ENCODE assay signal across 14 mouse cellular contexts in genomic region chr11:90256833-90257525, GRCm38 (mm10). TPM values are rescaled to one million over a fixed set of nuclear protein-coding genes. Genes with fewer than 3 reads are reported as not detected.
A peak's percentile ranks its signal among the peaks of the same experiment; 100 is the strongest.
DNase-seq lines count a peak whose midpoint lies in the region; ATAC-seq and TF ChIP-seq lines count a peak whose summit lies in the region.
"Had no signal": no experiment of that assay in that cellular context is flagged by ENCODE, and none has a peak within 500 bp of the region (broad histone marks: within the 10 kb centered on the region; RNA-seq: fewer than 3 reads in every experiment).

No protein-coding gene starts in this region.

- WGBS in heart, embryonic 15.5 days, result 64% methylated on average over 16 of the region's 16 CpGs
- 89% methylated on average over 16 of the region's 16 CpGs for WGBS in hindbrain, embryonic 11.5 days
- 90% methylated on average over 16 of the region's 16 CpGs for WGBS in midbrain, postnatal 0 days

- no peak overlapping the region for H3K4me2 ChIP-seq in heart, embryonic 15.5 days
- no peak overlapping the region for H3K4me2 ChIP-seq in hindbrain, embryonic 11.5 days (replicated peaks; ENCODE audit: low read depth, low read length)
- no peak overlapping the region for H3K4me2 ChIP-seq in midbrain, postnatal 0 days (ENCODE audit: low read depth, low read length, poor library complexity, severe bottlenecking)
- H3K4me2 ChIP-seq: hindbrain, embryonic 15.5 days; midbrain, embryonic 15.5 days had no signal

- H3K36me3 ChIP-seq in heart, embryonic 15.5 days, result peaks cover 27% of the 10 kb centered on the region
- peaks cover 93% of the 10 kb centered on the region for H3K36me3 ChIP-seq in megakaryocyte, embryonic 14.5 days (replicated peaks; ENCODE audit: low read length)
- 0 out of 2 replicates have a peak, but pooled peaks cover 2% of the 10 kb centered on the region for H3K36me3 ChIP-seq in hindbrain, embryonic 11.5 days (ENCODE audit: control insufficient read depth, insufficient read depth, low read length)
- H3K36me3 ChIP-seq in midbrain, postnatal 0 days (ENCODE audit: insufficient read depth, low read length), result peaks cover 25% of the 10 kb centered on the region

- peak overlapping the region; percentile 94 for H3K27ac ChIP-seq in heart, embryonic 15.5 days
- no peak overlapping the region for H3K27ac ChIP-seq in hindbrain, embryonic 11.5 days (ENCODE audit: low read depth, low read length)
- H3K27ac ChIP-seq in midbrain, postnatal 0 days (ENCODE audit: low read depth, low read length), result no peak overlapping the region
- H3K27ac ChIP-seq: hindbrain, embryonic 15.5 days; liver, embryonic 14.5 days; midbrain, embryonic 15.5 days had no signal

- no peak for DNase-seq in heart, adult 18-20 months
- peak; percentile 41 for DNase-seq in induced T-regulatory cell, adult 2 months (ENCODE audit: low read depth)
- DNase-seq in thymus, postnatal 4 days, result peak; percentile 27
- no peak for DNase-seq in hindbrain, embryonic 11.5 days (ENCODE audit: low spot score)
- no peak for DNase-seq in midbrain, postnatal 0 days (ENCODE audit: low spot score)
- DNase-seq: cerebellum, postnatal 25 days; kidney, postnatal 36 days had no signal

- no peaks in the 10 kb centered on the region for H3K9me3 ChIP-seq in heart, embryonic 15.5 days (replicated peaks)
- no peaks in the 10 kb centered on the region for H3K9me3 ChIP-seq in megakaryocyte, embryonic 14.5 days
- no peaks in the 10 kb centered on the region for H3K9me3 ChIP-seq in hindbrain, embryonic 11.5 days (ENCODE audit: control insufficient read depth, low read length)
- no peaks in the 10 kb centered on the region for H3K9me3 ChIP-seq in midbrain, postnatal 0 days (ENCODE audit: low read length)
- H3K9me3 ChIP-seq: hindbrain, embryonic 15.5 days; midbrain, embryonic 15.5 days had no signal

- H3K4me1 ChIP-seq in heart, embryonic 15.5 days (replicated peaks), result peaks cover 63% of the 10 kb centered on the region
- H3K4me1 ChIP-seq in megakaryocyte, embryonic 14.5 days, result peaks cover 79% of the 10 kb centered on the region
- H3K4me1 ChIP-seq in hindbrain, embryonic 11.5 days (replicated peaks; ENCODE audit: control insufficient read depth, insufficient read depth, low read length), result no peaks in the 10 kb centered on the region
- no peaks in the 10 kb centered on the region for H3K4me1 ChIP-seq in midbrain, postnatal 0 days (ENCODE audit: insufficient read depth, low read length)

- ATAC-seq in heart, embryonic 15.5 days (replicated peaks; ENCODE audit: insufficient number of reproducible peaks, insufficient read depth, low FRiP score, low read depth), result no peak
- ATAC-seq in megakaryocyte, adult 5-6 weeks (ENCODE audit: poor library complexity, severe bottlenecking), result no peak
- no peak for ATAC-seq in hindbrain, embryonic 11.5 days (ENCODE audit: low FRiP score)
- no peak for ATAC-seq in midbrain, postnatal 0 days (ENCODE audit: low FRiP score)
- ATAC-seq: midbrain, embryonic 15.5 days had no signal

- no peak for TF ChIP-seq CTCF in midbrain, postnatal 0 days (IDR thresholded peaks at IDR 0.05)

- no peak overlapping the region for H3K4me3 ChIP-seq in heart, embryonic 15.5 days
- H3K4me3 ChIP-seq in megakaryocyte, embryonic 14.5 days (replicated peaks), result peak overlapping the region; percentile 66
- H3K4me3 ChIP-seq in hindbrain, embryonic 11.5 days (ENCODE audit: low read depth, low read length), result no peak overlapping the region
- no peak overlapping the region for H3K4me3 ChIP-seq in midbrain, postnatal 0 days (ENCODE audit: low read depth, low read length)
- H3K4me3 ChIP-seq: hindbrain, embryonic 15.5 days; left cerebral cortex, adult 2 months; midbrain, embryonic 15.5 days had no signal

- H3K9ac ChIP-seq in heart, embryonic 15.5 days, result no peak overlapping the region
- no peak overlapping the region for H3K9ac ChIP-seq in hindbrain, embryonic 11.5 days (ENCODE audit: low read depth, low read length)
- H3K9ac ChIP-seq in midbrain, postnatal 0 days (replicated peaks; ENCODE audit: low read length, poor library complexity, severe bottlenecking), result no peak overlapping the region
- H3K9ac ChIP-seq: hindbrain, embryonic 15.5 days; liver, embryonic 14.5 days; midbrain, embryonic 15.5 days had no signal

- H3K27me3 ChIP-seq in heart, embryonic 15.5 days, result no peaks in the 10 kb centered on the region
- H3K27me3 ChIP-seq in megakaryocyte, embryonic 14.5 days (replicated peaks), result no peaks in the 10 kb centered on the region
- no peaks in the 10 kb centered on the region for H3K27me3 ChIP-seq in hindbrain, embryonic 11.5 days (ENCODE audit: control insufficient read depth, insufficient read depth, low read length)
- H3K27me3 ChIP-seq in midbrain, postnatal 0 days (ENCODE audit: insufficient read depth, low read length), result no peaks in the 10 kb centered on the region
- H3K27me3 ChIP-seq: hindbrain, embryonic 15.5 days; midbrain, embryonic 15.5 days had no signal

RNA-seq across cellular contexts. Expression of gene Mmd, which starts 7.7 kb away (rescaled TPM):
- polyA plus RNA-seq in heart, embryonic 15.5 days (2015; fragmentation: Nextera tagmentation; extraction: Ambion mirVana), result 75.4 and 82.9 TPM in 2 replicates
- 10 to 100 TPM; 25.4 to 29.9 TPM for total RNA-seq in heart, adult 18-20 months (2021)
- 20.3 and 75.7 TPM in 2 replicates for polyA plus RNA-seq in megakaryocyte, embryonic 14.5 days (2012; ENCODE audit: insufficient read depth, low replicate concordance)
- 13.9 and 14.5 TPM in 2 replicates for total RNA-seq in megakaryocyte, adult 5-6 weeks (2015)
- total RNA-seq in megakaryocyte, adult 5-6 weeks (2017), result 10.7 and 11.1 TPM in 2 replicates
- polyA plus RNA-seq in hindbrain, embryonic 11.5 days (2014; fragmentation: Nextera tagmentation; extraction: Ambion mirVana), result 47.7 and 57.6 TPM in 2 replicates
- total RNA-seq in midbrain, postnatal 0 days (2014; rRNA removed), result 220 and 223 TPM in 2 replicates
- polyA plus RNA-seq in midbrain, postnatal 0 days (2015; fragmentation: Nextera tagmentation; extraction: Ambion mirVana), result 125 and 130 TPM in 2 replicates

Comparison
In these comparisons a context has a peak if more than half of its experiments do, and no peak if none do; other contexts are left out.
1. DNase-seq: peak in induced T-regulatory cell, adult 2 months (single experiment) and thymus, postnatal 4 days (single experiment); none in heart, adult 18-20 months (0 of 2), hindbrain, embryonic 11.5 days (single experiment) and midbrain, postnatal 0 days (single experiment).